Mouse (Mus musculus): Measurements from ENCODE around the gene Prkce.

- no peak for TF ChIP-seq ZNF384 (IDR thresholded peaks at IDR 0.05; ENCODE audit: low read depth, low read length)
- no peak for TF ChIP-seq MAFK (IDR thresholded peaks at IDR 0.05; ENCODE audit: insufficient read depth, low read depth, low read length)
- no peak for TF ChIP-seq HCFC1 (IDR thresholded peaks at IDR 0.05; ENCODE audit: borderline replicate concordance, insufficient read depth, low read length)
These were observed 238.1 kb downstream of the Prkce start for GRCm38 (mm10) chr17:86405644-86406043.
